Mouse (Mus musculus) cerebellum, adult 9-10 months (tissue): ENCODE results near the gene Sh3bp5l.

Experiments used
- DNase-seq: peaks from one replicate; pipeline ENCODE4 v3.0.0; 2022

Sh3bp5l gene

GRCm38 (mm10) chr11:58379516-58379915, 49.0 kb downstream of the Sh3bp5l start:
- no peak for DNase-seq

- DNase-seq = no peak
Observed at GRCm38 (mm10) chr11:58382471-58382870, 51.9 kb downstream of the Sh3bp5l start.
